Mouse (Mus musculus) testis, adult 10 weeks (tissue): Measurements from ENCODE around the gene Fh1. TPM values are rescaled to one million over a fixed set of nuclear protein-coding genes. Genes with fewer than 3 reads are reported as not detected.

Source experiments
- polyA plus RNA-seq: library from polyadenylated mRNA; stranded (reverse); fragments of 350-450 nt; fragmentation: Illumina TruSeq; extraction: RNeasy Lipid Tissue Mini Kit (QIAGEN cat#74804); gene quantifications from one replicate; pipeline ENCODE4 v1.2.3, GENCODE M21; 2014; ENCODE audit warnings: low read depth, low replicate concordance

Fh1 gene
- polyA plus RNA-seq: 72.4 TPM

GRCm38 (mm10) chr1:175625257-175625879 is at the start of gene Fh1:
Gene Fh1 (minus strand): TSS chr1:175625635.

DNA sequence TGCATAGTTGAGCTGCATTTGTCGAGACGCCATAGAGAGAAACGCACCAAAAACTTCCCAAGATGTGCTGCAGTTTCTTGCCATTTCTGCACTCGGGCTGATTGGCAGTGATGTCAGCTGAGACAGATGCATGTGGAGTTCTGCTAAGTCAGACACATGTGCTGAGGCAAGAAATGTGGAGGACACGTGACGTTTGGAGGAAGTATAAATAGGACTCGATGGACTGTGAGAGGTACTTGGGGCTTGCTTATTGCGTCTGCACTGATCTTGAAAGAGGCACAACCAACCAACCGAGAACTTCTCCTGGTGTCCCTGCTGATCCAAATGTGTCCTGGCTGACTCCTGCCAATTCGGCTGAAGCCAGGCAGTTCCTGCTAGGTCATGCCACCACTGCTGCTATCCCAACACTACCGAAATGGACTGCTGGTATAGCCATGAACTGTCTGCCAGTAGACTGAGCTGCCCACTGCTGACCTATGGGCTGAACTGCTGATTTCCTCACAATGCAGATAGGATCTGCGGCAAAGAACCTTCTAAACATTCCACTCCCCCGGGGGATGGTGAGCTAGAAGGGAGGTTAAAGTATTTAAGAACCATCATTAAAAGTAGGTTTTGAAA is 5.5 kb downstream of the Fh1 start, which contains the start of gene Kmo:
Gene Kmo (plus strand): TSS at position 568 of the 618 bp plus-strand sequence.

Other genes starting within 250 kb of the Fh1 start
- gene Rgs7, start 133.1 kb downstream of the Fh1 start, polyA plus RNA-seq: 0.28 TPM
- 1.3 TPM for gene Kmo, start 5.3 kb downstream of the Fh1 start, polyA plus RNA-seq
- gene Opn3, start 67.1 kb upstream of the Fh1 start, polyA plus RNA-seq: 11.8 TPM
- gene Chml, start 67.3 kb upstream of the Fh1 start, polyA plus RNA-seq: 17.2 TPM
- 269 TPM for gene Wdr64, start 73.0 kb upstream of the Fh1 start, polyA plus RNA-seq